Mouse (Mus musculus) c-Kit-positive CD71-positive TER-119-positive erythroid progenitor cells, embryonic 14.5 days (primary cell): ENCODE data around the gene Pde4c.
A peak's percentile ranks its signal among the peaks of the same experiment; 100 is the strongest.

Source experiments
- DNase-seq: peaks from one replicate; pipeline ENCODE4 v3.0.0-alpha.2; 2013; ENCODE audit warnings: low spot score

Gene Pde4c

DNA sequence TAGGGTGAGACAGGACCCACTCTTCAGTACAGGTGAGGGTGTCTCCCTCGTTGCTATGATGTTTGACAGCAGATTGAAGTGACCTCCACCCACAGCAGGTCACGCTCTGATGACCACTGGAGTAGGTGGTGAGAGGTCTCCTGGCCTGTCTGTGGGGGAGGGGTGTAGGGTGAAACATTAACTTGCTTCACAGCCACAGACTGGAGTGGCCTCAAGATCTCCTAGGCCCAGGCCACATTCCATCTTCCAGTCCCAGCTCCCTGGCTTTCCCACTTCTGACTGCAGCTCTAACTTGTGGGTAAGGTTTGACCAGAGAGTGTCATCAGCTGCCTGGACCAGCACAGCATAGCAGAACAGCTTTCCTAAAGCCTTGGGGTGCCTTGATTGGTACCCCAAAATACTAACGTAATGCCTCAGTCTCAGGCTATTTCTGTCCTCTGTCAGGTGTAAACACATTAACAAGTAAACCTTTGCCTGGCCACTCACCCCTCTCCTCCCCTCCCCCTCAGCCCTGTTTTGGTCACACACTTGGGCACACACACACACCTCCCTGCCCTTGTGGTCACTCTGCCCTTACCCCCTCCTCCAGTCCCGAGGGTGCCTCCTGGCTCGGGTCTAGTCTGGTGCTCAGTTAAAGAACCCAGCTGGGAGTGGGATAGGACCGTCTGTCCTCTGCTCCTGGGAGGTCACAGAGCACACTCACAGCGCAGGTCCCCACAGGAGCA lies at the start of gene Pde4c:
Pde4c (plus strand) TSS at position 235 of the 725 bp plus-strand sequence.
- no peak for DNase-seq

- no peak for DNase-seq
Measured at GRCm38 (mm10) chr8:70674109-70674508, 49.4 kb upstream of the Pde4c start.

GRCm38 (mm10) chr8:70674716-70675115 lies 48.8 kb upstream of the Pde4c start:
- no peak for DNase-seq

DNA sequence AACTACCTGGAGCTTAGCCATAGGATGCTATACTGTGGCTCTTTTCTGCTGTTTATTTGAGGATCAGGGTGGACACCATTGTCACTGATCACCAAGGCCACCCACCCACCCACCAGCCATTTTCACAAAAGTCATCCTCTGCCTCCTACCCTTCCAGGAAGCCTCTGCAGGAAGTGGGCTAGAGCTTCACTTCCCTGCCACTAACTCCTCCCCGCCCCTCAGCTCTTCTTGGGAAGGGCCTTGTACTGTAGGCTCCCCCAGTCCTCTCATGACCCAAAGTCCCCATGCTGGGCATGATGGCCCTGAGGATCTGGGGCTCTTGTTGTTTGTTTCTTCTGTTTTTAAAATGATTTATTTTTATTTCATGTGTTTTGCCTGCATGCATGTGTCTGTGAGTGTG lies 48.2 kb upstream of the Pde4c start:
- DNase-seq = no peak

DNA sequence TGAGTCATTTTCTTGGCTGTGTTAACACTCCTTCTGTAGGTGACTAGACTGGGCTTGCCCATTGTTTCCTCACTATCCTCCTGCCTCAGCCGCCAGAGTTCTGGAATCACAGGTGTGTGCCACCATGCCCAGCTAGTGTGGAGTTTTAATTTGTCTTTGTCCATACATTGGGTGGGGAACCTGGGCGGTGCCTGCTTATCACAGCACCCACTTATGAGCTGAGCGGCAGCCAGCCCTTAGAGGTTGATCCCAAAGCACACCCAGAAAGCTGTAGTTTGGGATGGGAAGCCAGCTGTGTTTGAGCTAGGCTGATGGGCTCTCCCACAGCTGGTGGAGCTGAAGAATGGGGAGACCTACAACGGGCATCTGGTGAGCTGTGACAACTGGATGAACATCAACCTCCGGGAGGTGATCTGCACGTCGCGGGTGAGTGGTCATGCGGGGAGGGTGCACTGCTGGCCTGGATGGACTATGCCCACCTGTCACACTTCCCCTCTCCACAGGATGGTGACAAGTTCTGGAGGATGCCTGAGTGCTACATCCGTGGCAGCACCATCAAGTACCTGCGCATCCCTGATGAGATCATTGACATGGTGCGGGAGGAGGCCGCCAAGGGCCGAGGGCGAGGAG lies 46.0 kb upstream of the Pde4c start:
- DNase-seq = peak; percentile 56

DNA sequence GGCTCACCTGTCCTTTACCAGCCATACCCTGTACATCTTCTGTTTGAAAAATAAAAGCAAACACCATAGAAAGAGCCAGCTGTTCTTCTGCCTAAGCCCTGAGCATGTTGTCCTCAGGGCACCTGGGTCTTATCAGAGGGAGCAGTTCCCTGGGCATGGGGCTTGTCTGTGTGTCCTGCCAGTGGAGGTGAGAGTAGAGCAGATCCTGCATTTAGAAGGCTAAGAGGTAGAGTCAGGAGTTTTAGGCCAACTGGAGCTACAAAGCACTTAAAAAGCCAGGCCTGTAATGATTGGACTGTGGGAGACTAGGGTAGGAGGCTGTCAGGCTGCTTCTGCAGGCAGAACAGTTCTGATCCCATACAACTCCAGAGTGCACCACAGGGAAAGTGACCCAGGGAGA lies 44.8 kb upstream of the Pde4c start:
- DNase-seq = no peak

- DNase-seq = no peak
Measured at GRCm38 (mm10) chr8:70679404-70679803, 44.1 kb upstream of the Pde4c start.

GRCm38 (mm10) chr8:70680039-70680438 lies 43.5 kb upstream of the Pde4c start:
- DNase-seq = no peak

GRCm38 (mm10) chr8:70681410-70681809 lies 42.1 kb upstream of the Pde4c start:
- no peak for DNase-seq

DNA sequence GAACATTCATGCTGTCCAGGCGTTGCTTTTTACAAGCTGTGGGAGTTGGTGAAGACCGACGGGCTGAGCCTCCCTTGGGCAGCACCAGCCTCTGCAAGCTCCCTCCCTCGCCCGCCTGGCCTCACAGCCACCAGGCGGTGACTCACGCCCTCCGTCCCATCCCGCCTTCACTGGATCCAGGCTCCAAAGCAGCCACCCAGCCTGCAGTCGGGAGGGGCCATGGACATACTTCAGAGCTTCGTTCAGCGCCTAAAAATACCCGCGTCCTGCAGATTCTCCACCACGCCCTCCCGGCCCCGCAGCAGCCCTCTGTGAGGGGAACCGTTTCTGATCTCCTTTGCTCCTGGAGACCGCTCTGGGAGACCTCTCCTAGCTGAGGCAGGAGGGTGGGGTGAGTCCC lies 41.3 kb upstream of the Pde4c start:
- DNase-seq = no peak

DNA sequence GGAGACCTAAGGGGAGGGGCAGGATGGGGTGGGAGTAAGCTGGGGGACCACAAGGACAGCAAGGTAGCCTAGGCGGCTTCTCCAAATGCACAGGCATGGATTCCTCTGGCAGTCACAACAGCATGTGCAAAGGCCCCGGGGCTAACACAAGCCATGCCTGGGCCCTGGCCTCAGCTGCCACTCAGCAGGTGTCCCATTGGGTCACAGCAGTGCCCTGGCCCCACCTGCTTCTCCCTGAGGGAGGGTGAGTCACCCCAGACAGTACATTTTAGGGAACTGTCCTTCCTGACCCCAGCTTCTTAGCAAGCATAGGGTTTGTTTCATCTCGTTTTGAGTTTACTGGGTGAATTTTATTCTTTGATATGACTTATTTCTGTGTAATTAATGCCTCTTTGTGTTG lies 40.8 kb upstream of the Pde4c start:
- no peak for DNase-seq

DNA sequence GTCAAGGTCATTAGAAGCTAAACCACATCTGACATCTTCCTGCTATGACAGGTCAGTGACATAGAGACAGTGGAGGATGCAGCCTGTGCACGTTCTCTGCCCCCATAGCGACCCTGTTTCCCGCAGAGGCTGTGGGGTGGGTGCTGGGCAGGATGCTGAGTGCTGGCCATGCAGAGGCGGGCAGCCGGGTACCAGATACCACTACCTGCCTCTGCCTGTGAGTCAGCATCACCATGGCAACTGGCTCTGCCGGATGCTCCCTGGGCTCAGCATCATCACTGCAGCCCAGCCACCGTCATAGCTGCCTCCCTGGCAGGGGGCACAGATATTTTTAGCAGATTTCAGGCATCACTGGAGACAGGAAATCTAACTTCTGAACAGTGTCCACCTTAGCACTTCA lies 39.2 kb upstream of the Pde4c start:
- DNase-seq = no peak

DNA sequence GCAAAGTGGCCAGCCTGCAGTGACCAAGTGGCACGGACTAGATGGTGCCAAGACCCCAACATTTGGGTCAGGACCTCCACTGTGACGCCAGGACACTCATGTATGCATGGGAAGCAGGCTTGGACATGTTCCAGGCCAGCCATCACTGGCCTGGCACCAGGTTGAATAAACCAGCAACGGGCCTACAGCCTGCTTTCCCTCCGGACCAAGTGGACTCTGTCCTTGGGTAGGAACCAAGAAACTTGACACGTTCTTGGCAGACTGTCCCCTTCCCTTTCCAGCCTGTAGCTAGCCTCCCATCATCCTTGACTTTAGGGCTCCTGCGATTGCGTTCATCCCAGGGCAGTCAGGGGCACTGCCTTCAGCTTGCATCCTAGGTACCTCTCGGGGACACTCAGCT lies 35.9 kb upstream of the Pde4c start:
- DNase-seq = no peak

- DNase-seq = no peak
Measured at GRCm38 (mm10) chr8:70688136-70688535, 35.4 kb upstream of the Pde4c start.

DNA sequence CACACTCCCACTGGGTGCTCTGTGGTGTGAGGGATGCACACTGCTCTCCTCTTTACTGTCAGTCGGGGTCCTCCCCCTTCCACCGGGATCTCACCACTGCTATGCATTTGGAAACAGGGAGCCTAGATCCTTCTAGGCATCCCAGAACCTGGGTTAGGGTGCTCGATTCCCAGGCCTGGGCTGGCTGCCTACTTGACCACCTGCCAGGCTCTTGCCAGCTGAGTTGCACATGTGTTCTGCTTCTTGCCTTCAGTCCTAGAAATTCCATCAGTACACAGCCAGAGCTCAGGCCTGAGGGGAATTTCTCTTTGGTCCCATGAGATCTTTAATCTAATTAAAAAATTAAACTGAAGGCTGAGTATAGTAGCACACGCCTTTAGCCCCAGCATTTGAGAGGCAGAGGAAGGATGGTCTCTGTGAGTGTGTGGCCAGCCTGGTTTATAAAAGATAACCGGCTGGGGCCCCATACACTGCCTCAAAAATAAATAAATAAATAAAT lies 33.6 kb upstream of the Pde4c start:
- DNase-seq = no peak

- DNase-seq = no peak
Measured at GRCm38 (mm10) chr8:70691230-70691629, 32.3 kb upstream of the Pde4c start.

DNA sequence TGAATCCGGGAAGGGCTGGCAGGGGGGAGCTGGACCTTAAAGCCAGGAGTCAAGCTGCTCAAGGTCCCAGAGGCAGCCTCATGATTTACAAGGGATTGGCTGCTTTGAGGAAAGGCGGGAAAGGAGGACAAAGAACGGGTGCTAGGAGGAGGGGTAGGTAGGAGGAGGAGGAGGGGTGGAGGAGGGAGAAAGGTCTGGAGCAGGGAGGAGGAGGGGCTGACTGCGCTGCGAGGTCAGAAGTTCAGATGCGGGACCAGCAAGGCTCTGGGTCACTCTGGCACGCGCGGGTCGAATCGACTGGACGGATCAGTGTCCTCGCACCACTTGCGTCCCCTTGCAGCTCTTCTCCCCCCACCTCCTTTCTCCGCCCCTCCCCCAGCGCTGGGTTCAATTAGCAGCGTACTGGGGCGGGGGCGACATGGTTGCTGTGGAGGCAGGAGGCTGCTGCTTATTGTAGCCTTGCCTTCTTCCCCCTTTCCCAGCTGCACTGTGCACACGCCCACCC lies 31.7 kb upstream of the Pde4c start:
- DNase-seq = no peak

- DNase-seq = no peak
Measured at GRCm38 (mm10) chr8:70693636-70694035, 29.9 kb upstream of the Pde4c start.

GRCm38 (mm10) chr8:70695318-70696018 lies 28.1 kb upstream of the Pde4c start:
- no peak for DNase-seq

GRCm38 (mm10) chr8:70696019-70696885 lies 27.3 kb upstream of the Pde4c start:
- DNase-seq = peak; percentile 85

DNA sequence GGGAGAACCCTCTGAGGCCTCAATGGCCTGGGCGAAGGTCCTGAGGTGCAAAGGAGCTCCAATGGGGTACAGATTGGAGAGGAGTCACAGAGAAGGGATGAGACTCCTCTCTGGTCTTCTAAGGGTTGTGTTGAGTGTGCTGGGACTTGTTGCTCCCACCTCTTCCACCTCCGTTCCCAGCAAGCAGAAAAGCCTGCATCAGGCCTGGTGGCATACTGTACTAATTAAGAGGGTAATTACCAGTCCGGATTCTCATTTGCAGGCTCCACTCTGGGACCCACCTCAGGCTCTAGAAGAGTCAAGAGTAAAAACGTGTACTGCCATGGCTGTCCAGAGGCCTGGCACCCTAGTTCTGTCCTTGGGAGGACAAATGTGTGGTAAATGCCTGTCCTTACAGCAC lies 26.6 kb upstream of the Pde4c start:
- DNase-seq = no peak
